Mouse (Mus musculus) layer of hippocampus, adult 8-10 months (tissue): ENCODE measurements around the gene Emc6. TPM values are rescaled to one million over a fixed set of nuclear protein-coding genes. Genes with fewer than 3 reads are reported as not detected.

Source experiments
- DNase-seq, 2 experiments: peaks; one replicate each; pipeline ENCODE4 v3.0.0; 2022; ENCODE audit warnings: low spot score in 2 of 2
- total RNA-seq, 4 experiments: library from RNA; stranded (reverse); gene quantifications; 2 replicates each; pipeline ENCODE4 v1.2.4; 2022

Gene Emc6
- total RNA-seq, 4 experiments from 2014 or later = 39.6 to 49.2 (median 44.0) TPM

GRCm38 (mm10) chr11:73176186-73176585 lies 651 bp downstream of the Emc6 start:
- DNase-seq = no peak

- DNase-seq = no peak
These were observed 1.2 kb downstream of the Emc6 start for GRCm38 (mm10) chr11:73175612-73176011.

DNA sequence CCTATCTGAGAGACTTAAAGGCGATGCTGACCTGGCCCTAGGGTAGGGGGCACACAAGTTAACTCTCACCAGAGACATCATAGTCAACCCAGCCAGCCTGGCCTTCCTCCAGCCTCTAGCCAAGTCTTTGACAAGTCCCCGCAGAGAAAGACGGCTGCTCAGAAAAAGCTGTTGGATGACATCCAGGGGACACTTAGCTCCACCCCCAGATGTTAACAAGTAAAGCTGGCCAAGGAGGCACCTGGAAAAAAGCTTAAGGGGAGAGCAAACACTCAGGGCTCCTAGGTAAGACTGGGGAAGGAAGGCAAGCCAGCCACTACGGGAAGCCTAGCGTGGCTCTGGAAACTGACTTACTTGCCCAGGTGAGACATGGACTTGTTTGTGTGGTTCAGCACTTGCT lies 4.7 kb downstream of the Emc6 start:
- DNase-seq = no peak

- peak; percentile 39 to 66 for DNase-seq
These were observed 7.6 kb downstream of the Emc6 start for GRCm38 (mm10) chr11:73169231-73169630.

DNA sequence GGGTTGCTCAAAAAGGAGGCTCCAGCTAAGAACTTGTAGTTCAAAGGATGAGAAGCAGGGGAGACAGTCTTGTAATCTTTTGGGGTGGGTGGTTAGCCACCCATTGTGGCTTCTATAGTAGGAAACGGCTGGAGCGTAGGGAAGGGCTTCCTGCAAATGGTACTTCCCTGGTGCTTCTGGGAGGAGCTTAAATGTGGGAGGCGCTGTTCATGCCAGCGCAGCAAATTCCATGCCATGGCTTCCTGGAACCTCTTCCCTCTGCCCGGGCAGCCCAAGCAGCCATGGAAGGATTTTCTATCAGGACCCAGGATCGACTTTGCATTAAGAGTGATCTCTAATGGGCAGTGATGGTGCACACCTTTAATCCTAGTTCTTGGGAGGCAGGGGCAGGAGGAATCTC lies 8.3 kb downstream of the Emc6 start:
- DNase-seq = no peak

GRCm38 (mm10) chr11:73168071-73168470 lies 8.8 kb downstream of the Emc6 start:
- DNase-seq = no peak

- DNase-seq = no peak
These were observed 14.6 kb downstream of the Emc6 start for GRCm38 (mm10) chr11:73162284-73162683.

- no peak for DNase-seq
These were observed 15.2 kb downstream of the Emc6 start for GRCm38 (mm10) chr11:73161616-73162015.

GRCm38 (mm10) chr11:73160811-73161200 lies 16.0 kb downstream of the Emc6 start:
- no peak for DNase-seq

GRCm38 (mm10) chr11:73159957-73160810 lies 16.7 kb downstream of the Emc6 start, which contains the start of gene P2rx5:
Gene P2rx5 (plus strand): TSS chr11:73160421.
- no peak for DNase-seq

- DNase-seq = peak in 1 of 2 experiments; percentile 46
These were observed 21.8 kb downstream of the Emc6 start for GRCm38 (mm10) chr11:73155071-73155470.

DNA sequence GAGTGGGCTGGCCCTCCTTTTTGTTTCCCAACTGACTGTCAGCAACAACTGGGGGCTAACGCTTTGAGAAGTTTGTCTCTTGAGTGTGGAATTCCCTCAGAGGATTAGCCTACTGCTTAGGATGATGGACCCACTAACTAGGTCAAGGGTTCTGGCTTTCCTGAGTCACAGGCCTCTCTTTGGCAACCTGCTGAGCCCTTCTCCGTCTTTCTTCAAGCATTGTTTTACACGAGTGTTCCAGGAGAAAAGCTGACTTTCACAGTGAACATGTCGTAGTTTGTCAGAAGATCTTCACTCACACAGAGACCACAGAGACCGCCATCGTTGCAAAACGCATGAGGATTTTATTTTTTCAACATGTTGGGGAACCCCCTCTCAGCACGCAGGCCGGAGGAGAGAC lies 28.6 kb downstream of the Emc6 start:
- DNase-seq = no peak

DNA sequence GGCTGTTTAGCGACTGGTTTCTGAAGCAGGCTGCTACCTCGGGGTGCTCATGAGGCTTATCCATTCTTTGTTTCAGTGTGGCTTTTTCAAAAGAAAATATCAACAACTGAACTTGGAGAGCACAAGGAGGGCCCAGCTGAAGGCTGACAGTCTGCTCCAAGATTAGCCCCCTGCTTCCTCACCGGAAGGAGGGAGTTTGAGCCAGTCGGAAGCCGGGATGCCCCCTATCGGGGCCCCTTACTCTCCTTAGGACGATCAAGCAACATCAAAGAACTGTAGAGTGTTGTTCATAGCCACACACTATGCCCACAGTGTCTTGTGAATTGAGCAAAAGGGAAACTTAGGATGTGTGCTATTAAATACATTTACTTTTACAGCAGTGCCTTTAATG lies 29.9 kb downstream of the Emc6 start:
- DNase-seq = no peak

GRCm38 (mm10) chr11:73146026-73146974 lies 30.5 kb downstream of the Emc6 start:
- no peak for DNase-seq

GRCm38 (mm10) chr11:73144261-73144681 lies 32.6 kb downstream of the Emc6 start:
- no peak for DNase-seq

DNA sequence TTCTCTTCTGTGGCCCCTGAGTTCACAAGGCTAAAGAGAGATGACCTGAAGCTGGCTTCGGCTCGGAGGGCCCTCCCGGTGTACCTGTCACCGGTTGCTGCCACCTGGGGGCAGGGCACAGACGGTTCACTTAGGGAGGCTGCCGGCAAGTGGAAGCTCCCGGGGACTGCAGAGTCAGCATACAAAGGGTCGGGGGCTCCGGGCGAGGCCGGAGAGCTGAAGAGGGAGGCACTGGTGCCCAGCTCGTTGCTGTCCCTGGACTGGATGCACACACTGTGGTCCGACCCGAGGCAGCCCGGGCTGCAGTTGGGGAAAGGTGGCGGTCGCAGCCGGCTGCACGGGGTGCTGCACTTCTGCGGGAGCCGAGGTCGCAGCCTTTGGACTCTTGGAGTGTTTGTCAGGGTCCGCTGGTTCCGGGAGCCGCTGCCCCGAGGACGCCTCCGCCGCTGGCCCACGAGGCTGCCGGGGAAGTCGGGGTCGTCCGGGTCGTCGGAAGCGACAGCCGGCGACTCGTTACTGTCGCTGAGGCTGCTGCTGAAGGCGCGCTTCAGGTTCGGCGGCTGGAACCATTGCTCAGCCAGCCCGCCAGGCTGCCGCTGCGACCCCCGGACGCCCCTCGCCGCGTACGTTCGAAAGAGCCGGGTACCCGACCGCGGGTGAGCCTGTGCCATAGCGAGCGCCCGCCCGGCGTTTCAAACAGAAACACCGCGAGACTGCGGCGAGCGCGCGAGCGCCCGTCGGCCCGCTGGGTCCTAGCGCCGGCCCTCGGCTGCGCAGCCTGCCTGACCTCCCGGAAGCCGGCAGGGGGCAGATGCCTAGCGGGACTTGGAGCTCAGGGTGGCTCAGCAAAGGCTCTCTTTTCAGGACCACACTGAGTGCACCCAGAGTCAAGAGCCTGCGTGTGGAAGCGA lies 39.0 kb downstream of the Emc6 start, which contains the start of gene Haspin:
Gene Haspin, minus strand, starts transcription at position 704 of the 911 bp plus-strand sequence.
- DNase-seq = peak; percentile 81 to 83

DNA sequence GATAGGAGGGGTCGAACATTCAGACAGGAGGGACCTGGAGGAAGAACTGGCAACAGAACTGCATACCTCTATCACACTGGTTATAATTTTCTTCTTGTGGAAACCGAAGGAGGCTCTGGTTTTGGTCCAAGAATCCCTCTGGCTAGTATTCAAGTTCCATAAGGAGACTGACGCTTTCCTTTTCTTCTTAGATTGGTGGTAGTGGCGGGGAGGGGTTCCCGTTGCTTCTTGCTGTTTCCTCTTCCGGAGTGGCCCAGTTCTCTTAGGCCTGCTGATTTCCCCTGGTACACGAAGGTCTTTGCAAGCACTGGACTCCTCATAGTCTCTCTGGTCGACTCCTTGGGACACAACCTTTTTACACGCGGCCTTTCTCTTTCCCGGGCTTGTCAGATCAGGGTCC lies 39.7 kb downstream of the Emc6 start:
- no peak for DNase-seq

DNA sequence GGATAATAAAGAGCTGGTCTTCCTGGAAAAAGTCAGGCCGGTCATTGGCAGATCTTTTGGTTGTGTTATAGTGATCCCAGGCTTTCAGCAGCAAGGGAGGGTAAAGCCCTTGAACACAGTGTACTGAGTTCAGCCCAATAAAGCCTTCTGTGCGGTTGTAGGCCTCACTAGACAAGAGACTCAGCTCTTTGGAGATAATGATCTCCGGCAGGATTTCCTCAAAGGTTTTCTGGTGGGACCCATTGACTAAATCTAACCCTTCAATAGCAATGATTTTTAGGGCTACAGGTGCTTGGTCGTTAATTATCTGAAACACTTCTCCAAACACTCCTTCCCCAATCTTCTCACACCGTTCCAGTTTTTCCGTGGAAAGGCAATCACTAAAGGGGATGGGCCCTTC lies 40.2 kb downstream of the Emc6 start:
- no peak for DNase-seq

DNA sequence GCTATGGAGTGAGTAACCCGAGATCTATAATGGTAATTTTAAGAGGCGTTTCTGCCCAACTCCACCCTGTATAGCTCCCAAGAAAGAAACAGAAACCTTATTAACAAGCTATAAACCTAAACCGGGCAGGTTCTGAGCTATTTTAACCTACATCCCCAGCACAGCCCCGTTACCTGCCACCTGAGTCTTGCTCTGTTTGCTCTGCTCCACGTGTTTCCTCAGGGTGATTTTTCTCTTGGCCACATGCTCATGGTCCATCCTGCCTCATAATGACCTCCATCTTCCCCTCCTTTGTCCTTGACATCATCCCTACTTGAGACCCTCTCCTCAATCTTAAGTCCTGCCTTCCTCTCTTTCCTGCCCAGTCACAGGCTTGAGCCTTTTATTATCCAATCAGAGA lies 42.6 kb downstream of the Emc6 start:
- DNase-seq = no peak

- DNase-seq = no peak
These were observed 43.8 kb downstream of the Emc6 start for GRCm38 (mm10) chr11:73132999-73133398.

GRCm38 (mm10) chr11:73131020-73131419 lies 45.8 kb downstream of the Emc6 start:
- no peak for DNase-seq
